Mouse (Mus musculus): ENCODE results near the gene Sema4b.
A peak's percentile ranks its signal among the peaks of the same experiment; 100 is the strongest.

Sema4b gene

DNA sequence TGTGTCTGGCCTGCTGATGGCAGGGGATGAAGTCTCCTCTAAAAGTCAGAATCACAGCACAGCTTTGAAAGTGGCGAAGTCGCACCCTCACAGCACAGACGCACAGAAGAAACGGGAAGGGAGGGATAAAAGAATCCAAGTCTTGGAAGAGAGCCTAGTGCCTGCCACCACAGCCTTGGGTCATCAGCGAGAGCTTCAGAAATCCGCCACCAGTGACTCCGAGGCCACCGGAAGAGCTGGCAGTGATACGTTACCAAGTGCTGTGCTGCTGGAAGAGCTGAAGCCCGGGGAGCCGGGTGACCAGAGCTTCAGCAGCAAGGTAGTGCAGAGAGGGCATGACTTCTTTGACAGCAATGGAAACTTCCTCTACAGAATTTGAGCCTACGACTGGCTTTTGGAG lies 78.0 kb downstream of the Sema4b start:
- no peak for DNase-seq (ENCODE audit: low read depth in 1 of 2, low spot score in 2 of 2)

DNA sequence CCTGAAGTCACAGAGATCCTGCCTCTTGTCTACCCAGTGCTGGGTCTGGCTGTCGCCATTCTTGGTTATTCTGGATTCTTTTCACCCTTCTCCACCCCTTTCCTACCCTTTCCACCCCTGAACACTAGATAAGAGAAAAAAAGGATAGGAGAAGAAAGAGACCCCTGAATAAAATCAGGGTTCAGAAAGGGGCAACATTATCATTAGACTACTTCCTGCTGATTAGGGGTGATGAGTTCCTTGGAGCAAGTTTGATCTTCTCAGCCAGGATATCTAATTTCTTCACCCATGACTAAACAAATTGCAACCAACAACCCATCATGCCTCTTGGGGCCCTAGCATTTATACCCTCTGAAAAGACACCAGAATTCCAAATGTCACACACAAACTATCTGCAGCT lies 81.1 kb downstream of the Sema4b start:
- DNase-seq (ENCODE audit: low read depth in 1 of 2, low spot score in 2 of 2): no peak

DNA sequence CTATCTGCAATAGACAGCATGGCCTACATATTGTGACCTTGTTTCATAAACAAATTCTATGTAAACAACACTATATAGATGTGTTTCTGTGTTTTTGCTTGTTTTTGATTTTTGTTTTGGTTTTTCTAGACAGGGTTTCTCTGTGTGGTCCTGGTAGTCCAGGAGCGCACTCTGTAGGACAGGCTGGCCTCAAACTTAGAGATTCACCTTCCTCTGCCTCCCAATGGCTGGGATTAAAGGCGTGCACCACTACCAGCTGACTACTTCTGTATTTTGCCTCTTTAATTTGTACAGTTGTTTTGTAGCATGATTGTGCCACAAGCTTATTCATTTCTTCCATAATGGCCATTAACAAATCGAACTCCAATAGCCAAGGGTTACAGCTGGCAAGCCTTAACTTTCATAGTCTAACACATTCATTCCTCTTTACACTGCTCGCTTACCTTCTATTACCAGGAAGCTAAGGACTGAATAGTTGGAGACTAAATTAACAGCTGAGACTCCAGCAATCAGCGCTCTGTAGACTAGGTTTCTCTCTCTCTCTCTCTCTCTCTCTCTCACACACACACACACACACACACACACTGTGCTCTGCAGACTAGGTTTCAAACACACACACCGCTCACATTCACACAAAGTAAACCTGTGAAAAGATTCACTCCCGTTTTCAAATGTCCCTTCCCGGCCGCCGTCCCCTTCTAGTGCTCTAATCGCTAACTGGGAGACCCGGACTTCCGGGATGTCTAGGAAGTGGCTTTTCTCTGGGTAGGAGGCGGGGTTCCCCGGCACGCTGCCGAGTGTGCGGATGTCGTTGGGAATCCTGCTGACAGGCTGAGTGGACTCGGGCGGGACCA lies 82.5 kb downstream of the Sema4b start, which contains the start of gene Vps33b:
Gene Vps33b, plus strand, starts transcription at position 753 of the 854 bp plus-strand sequence.
- DNase-seq (ENCODE audit: low read depth in 1 of 2, low spot score in 2 of 2): peak; percentile 68 to 80

DNA sequence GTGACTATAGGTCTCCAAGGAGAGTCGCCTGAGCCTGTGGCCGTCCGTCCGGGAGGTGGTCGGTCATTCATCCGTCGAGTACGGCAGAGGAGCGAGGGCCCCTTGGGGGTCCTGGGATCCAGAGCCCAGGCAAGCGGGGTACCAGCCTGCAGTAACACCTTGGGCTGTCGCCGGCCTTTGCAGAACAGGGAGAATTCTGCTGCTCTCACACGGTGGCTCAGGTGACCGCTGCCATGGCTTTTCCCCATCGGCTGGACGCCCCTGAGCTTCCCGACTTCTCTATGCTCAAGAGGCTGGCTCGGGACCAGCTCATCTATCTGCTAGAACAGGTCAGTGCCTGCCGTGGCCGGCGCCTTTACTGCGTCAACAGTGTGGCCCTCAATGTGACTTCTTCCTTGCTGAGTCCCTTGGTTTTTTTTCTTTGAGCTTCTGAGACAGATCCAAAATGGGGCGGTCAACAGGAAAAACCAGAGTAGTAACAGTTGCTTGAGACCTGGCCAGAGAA lies 83.2 kb downstream of the Sema4b start:
- DNase-seq (ENCODE audit: low read depth in 1 of 2, low spot score in 2 of 2): no peak

DNA sequence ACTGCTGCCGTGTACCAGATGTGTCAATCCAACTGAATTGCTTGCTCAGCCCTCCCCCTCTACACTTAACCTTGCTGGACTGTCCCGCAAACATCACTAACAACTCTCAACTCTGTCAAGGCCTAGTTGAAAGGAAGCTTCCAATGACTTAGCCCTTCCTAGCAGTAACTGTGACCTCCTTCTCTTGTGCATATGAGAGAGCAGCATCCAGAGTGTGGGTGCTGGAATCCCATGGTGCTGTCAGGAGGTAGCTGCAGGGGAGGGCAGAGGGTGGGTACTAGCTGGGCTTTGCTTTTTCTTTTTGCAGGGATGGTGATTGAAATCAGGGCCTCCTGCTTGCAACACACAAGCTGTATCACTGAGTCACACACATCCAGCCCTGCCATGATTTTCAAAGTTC lies 86.8 kb downstream of the Sema4b start:
- DNase-seq (ENCODE audit: low read depth in 1 of 2, low spot score in 2 of 2): no peak
